ENCODE assay signal across 8 mouse cellular contexts in genomic region chr17:23740598-23741021, GRCm38 (mm10). TPM values are rescaled to one million over a fixed set of nuclear protein-coding genes. Genes with fewer than 3 reads are reported as not detected.
A peak's percentile ranks its signal among the peaks of the same experiment; 100 is the strongest.
DNase-seq lines count a peak whose midpoint lies in the region; ATAC-seq and TF ChIP-seq lines count a peak whose summit lies in the region.

Gene Paqr4 (minus strand): TSS chr17:23740867.

- H3K27ac ChIP-seq in embryonic fibroblast, embryonic 13.5 days (ENCODE audit: insufficient read depth, low read length): no peak within 1 kb of the TSS
- H3K27ac ChIP-seq in hindbrain, embryonic 11.5 days (ENCODE audit: low read depth, low read length): peak within 1 kb of the TSS; percentile 82
- H3K27ac ChIP-seq in liver, adult 2 months (replicated peaks; ENCODE audit: insufficient read depth, low read depth, low read length): no peak within 1 kb of the TSS
- peak within 1 kb of the TSS; percentile 85 for H3K27ac ChIP-seq in neural tube, embryonic 15.5 days (replicated peaks)

- peak; percentile 24; the same call in 1 of the 2 replicates for ATAC-seq in G1E (ENCODE audit: extremely low read depth, insufficient number of reproducible peaks, low FRiP score, poor library complexity, severe bottlenecking)
- no peak; the same call in 1 of the 2 replicates for ATAC-seq in hindbrain, embryonic 11.5 days (ENCODE audit: low FRiP score)
- peak; percentile 23 for ATAC-seq in neural tube, embryonic 15.5 days (ENCODE audit: low FRiP score)

- H3K27me3 ChIP-seq in G1E (ENCODE audit: insufficient read depth, low read length): peaks cover 75% of the 10 kb centered on the region
- peaks cover 53% of the 10 kb centered on the region for H3K27me3 ChIP-seq in hindbrain, embryonic 11.5 days (ENCODE audit: control insufficient read depth, insufficient read depth, low read length)
- H3K27me3 ChIP-seq in liver, adult 2 months (ENCODE audit: control insufficient read depth, insufficient read depth, low read length): peaks cover 27% of the 10 kb centered on the region
- H3K27me3 ChIP-seq in neural tube, embryonic 15.5 days (replicated peaks): peaks cover 49% of the 10 kb centered on the region

- TF ChIP-seq CTCF in G1E (IDR thresholded peaks at IDR 0.05; ENCODE audit: low read depth, low read length): no peak
- no peak for TF ChIP-seq CTCF in embryonic fibroblast, embryonic 13.5 days (IDR thresholded peaks at IDR 0.05; ENCODE audit: borderline replicate concordance, insufficient read depth, low read length)
- no peak for TF ChIP-seq CTCF in liver, adult 2 months (IDR thresholded peaks at IDR 0.05; ENCODE audit: low read depth, low read length)

- 10% methylated on average over 13 of the region's 13 CpGs for WGBS in hindbrain, embryonic 11.5 days
- WGBS in liver, adult 2 months: 12% methylated on average over 13 of the region's 13 CpGs
- WGBS in neural tube, embryonic 15.5 days: 8% methylated on average over 13 of the region's 13 CpGs

- no peaks in the 10 kb centered on the region for H3K9me3 ChIP-seq in G1E (replicated peaks)
- H3K9me3 ChIP-seq in hindbrain, embryonic 11.5 days (ENCODE audit: control insufficient read depth, low read length): no peaks in the 10 kb centered on the region
- H3K9me3 ChIP-seq in neural tube, embryonic 15.5 days (replicated peaks): no peaks in the 10 kb centered on the region

- peak within 1 kb of the TSS; percentile 99 for H3K4me2 ChIP-seq in hindbrain, embryonic 11.5 days (replicated peaks; ENCODE audit: low read depth, low read length)
- peak within 1 kb of the TSS; percentile 84 for H3K4me2 ChIP-seq in neural tube, embryonic 15.5 days

- H3K79me2 ChIP-seq in liver, adult 2 months (ENCODE audit: control insufficient read depth, insufficient read depth, low read length): no peaks in the 10 kb centered on the region

- TF ChIP-seq POLR2A in embryonic fibroblast, embryonic 13.5 days (IDR thresholded peaks at IDR 0.05; ENCODE audit: low read depth, low read length): no peak
- no peak for TF ChIP-seq POLR2A in liver, adult 2 months (IDR thresholded peaks at IDR 0.05; ENCODE audit: extremely low read depth, insufficient read depth, low read length)

- H3K4me3 ChIP-seq in G1E (ENCODE audit: low read depth, low read length): peak within 1 kb of the TSS; percentile 70
- H3K4me3 ChIP-seq in embryonic fibroblast, embryonic 13.5 days (ENCODE audit: insufficient read depth, low read length): peak within 1 kb of the TSS; percentile 43
- peak within 1 kb of the TSS; percentile 60 for H3K4me3 ChIP-seq in hindbrain, embryonic 11.5 days (ENCODE audit: low read depth, low read length)
- H3K4me3 ChIP-seq in liver, adult 2 months (ENCODE audit: insufficient read depth, low read depth, low read length): peak within 1 kb of the TSS; percentile 67
- peak within 1 kb of the TSS; percentile 84 for H3K4me3 ChIP-seq in neural tube, embryonic 15.5 days (replicated peaks)

- DNase-seq in gastrocnemius, postnatal 4 days (ENCODE audit: low spot score in 2 of 2): no peak
- no peak for DNase-seq in gastrocnemius, postnatal 14 days
- no peak for DNase-seq in G1E (ENCODE audit: low spot score)
- DNase-seq in hindbrain, embryonic 11.5 days (ENCODE audit: low spot score): no peak
- DNase-seq in liver, adult 2 months (ENCODE audit: extremely low read depth, low read depth, low spot score): no peak
- DNase-seq in right cerebral cortex, postnatal 36 days (ENCODE audit: low spot score in 2 of 2): no peak

- intact Hi-C loops in gastrocnemius, postnatal 14 days (cut with DNase I; ENCODE audit: low total_unique reads): no loop called here

- peak within 1 kb of the TSS; percentile 74 for H3K9ac ChIP-seq in hindbrain, embryonic 11.5 days (ENCODE audit: low read depth, low read length)
- peak within 1 kb of the TSS; percentile 66 for H3K9ac ChIP-seq in liver, adult 2 months (ENCODE audit: low read depth, low read length)
- peak within 1 kb of the TSS; percentile 81 for H3K9ac ChIP-seq in neural tube, embryonic 15.5 days (replicated peaks)

- H3K4me1 ChIP-seq in G1E (ENCODE audit: insufficient read depth, low read depth, low read length): peaks cover 43% of the 10 kb centered on the region
- no peaks in the 10 kb centered on the region for H3K4me1 ChIP-seq in embryonic fibroblast, embryonic 13.5 days (ENCODE audit: control insufficient read depth, insufficient read depth, low read length)
- H3K4me1 ChIP-seq in hindbrain, embryonic 11.5 days (replicated peaks; ENCODE audit: control insufficient read depth, insufficient read depth, low read length): peaks cover 11% of the 10 kb centered on the region
- H3K4me1 ChIP-seq in liver, adult 2 months (ENCODE audit: control insufficient read depth, insufficient read depth, low read length): peaks cover 2% of the 10 kb centered on the region; the same call in 1 of the 2 replicates
- H3K4me1 ChIP-seq in neural tube, embryonic 15.5 days: peaks cover 52% of the 10 kb centered on the region

- peaks cover 22% of the 10 kb centered on the region for H3K36me3 ChIP-seq in G1E (replicated peaks)
- H3K36me3 ChIP-seq in hindbrain, embryonic 11.5 days (ENCODE audit: control insufficient read depth, insufficient read depth, low read length): no peaks in the 10 kb centered on the region
- H3K36me3 ChIP-seq in liver, adult 2 months (ENCODE audit: control insufficient read depth, insufficient read depth, low read length): no peaks in the 10 kb centered on the region
- H3K36me3 ChIP-seq in neural tube, embryonic 15.5 days: peaks cover 21% of the 10 kb centered on the region

RNA-seq across cellular contexts. Expression of gene Paqr4, which starts in this region (rescaled TPM):
- 10 to 100 TPM; 12.5 to 13.4 TPM for total RNA-seq in gastrocnemius, postnatal 4 days (2021)
- 1 to 10 TPM; 5.7 to 9.1 TPM for total RNA-seq in gastrocnemius, postnatal 14 days (2021)
- total RNA-seq in G1E (2014; fragmentation: Nextera tagmentation) (0.39 and 1.9 TPM in 2 replicates), G1E (2017) (2.6 and 3.2 TPM in 2 replicates)
- 2.3 and 3.5 TPM in 2 replicates for polyA plus RNA-seq in G1E (2012)
- 5.1 and 6.3 TPM in 2 replicates for polyA plus RNA-seq in embryonic fibroblast, embryonic 13.5 days (2011; ENCODE audit: insufficient read length, low read depth, missing spikeins)
- 28.0 and 28.9 TPM in 2 replicates for polyA plus RNA-seq in hindbrain, embryonic 11.5 days (2014; fragmentation: Nextera tagmentation; extraction: Ambion mirVana)
- total RNA-seq in liver, adult 2 months (2014; rRNA removed): 1.3 and 1.6 TPM in 2 replicates
- polyA plus RNA-seq in liver, adult 2 months (2012; rRNA removed): 3.1 and 3.7 TPM in 2 replicates
- polyA plus RNA-seq in neural tube, embryonic 15.5 days (2015; fragmentation: Nextera tagmentation; extraction: Ambion mirVana): 53.0 and 60.0 TPM in 2 replicates

Comparison
In these comparisons a context has a peak if more than half of its experiments do, and no peak if none do; other contexts are left out.
1. H3K27ac ChIP-seq: peak in hindbrain, embryonic 11.5 days (single experiment) and neural tube, embryonic 15.5 days (single experiment); none in embryonic fibroblast, embryonic 13.5 days (single experiment) and liver, adult 2 months (single experiment).
2. Peak in every context shown above with its lines, with median percentiles within 50 percentile points of each other: H3K4me3 ChIP-seq and H3K9ac ChIP-seq.